Mouse (Mus musculus) midbrain, embryonic 15.5 days (tissue): ENCODE results near the gene Hepacam2. TPM values are rescaled to one million over a fixed set of nuclear protein-coding genes. Genes with fewer than 3 reads are reported as not detected.
"Not testable (repeated sequence)": the region's sequence is repeated elsewhere in the genome, so short reads cannot be mapped to it uniquely, and the experiment has no call there.

Experiments
- ATAC-seq: fragments of 200-750 bp; cut with Nextera tagmentation; replicated peaks from 2 replicates; pipeline ENCODE4 v1.8.0; 2017; ENCODE audit warnings: moderate TSS enrichment
- H3K27ac ChIP-seq: fragments of 300-500 bp; sonication (generic); 2 replicates; pipeline ENCODE4 v1.5.1; 2015; ENCODE audit warnings: mild to moderate bottlenecking, inconsistent platforms
- H3K27me3 ChIP-seq: fragments of 300-500 bp; sonication (generic); replicated peaks from 2 replicates; pipeline ENCODE4 v1.6.1; 2015; ENCODE audit warnings: inconsistent platforms
- H3K36me3 ChIP-seq: fragments of 300-500 bp; sonication (generic); replicated peaks from 2 replicates; pipeline ENCODE4 v1.6.1; 2015; ENCODE audit warnings: inconsistent platforms
- H3K4me1 ChIP-seq: fragments of 300-500 bp; sonication (generic); 2 replicates; pipeline ENCODE4 v1.6.1; 2015; ENCODE audit warnings: inconsistent platforms
- H3K4me2 ChIP-seq: fragments of 300-500 bp; sonication (generic); 2 replicates; pipeline ENCODE4 v1.6.1; 2015; ENCODE audit warnings: inconsistent platforms, mild to moderate bottlenecking, moderate library complexity
- H3K4me3 ChIP-seq: fragments of 300-500 bp; sonication (generic); 2 replicates; pipeline ENCODE4 v1.5.1; 2015; ENCODE audit warnings: mild to moderate bottlenecking, inconsistent platforms
- H3K9ac ChIP-seq: fragments of 300-500 bp; sonication (generic); 2 replicates; pipeline ENCODE4 v1.6.1; 2015; ENCODE audit warnings: mild to moderate bottlenecking, inconsistent platforms
- H3K9me3 ChIP-seq: fragments of 300-500 bp; sonication (generic); 2 replicates; pipeline ENCODE4 v1.6.1; 2016; ENCODE audit warnings: inconsistent platforms
- WGBS: fragments of 180-500 bp; shearing (Covaris S2); methylation state at CpG from one replicate; pipeline ENCODE4 v1.1.7; 2015; ENCODE audit warnings: mixed read lengths; 5-methylcytosine and 5-hydroxymethylcytosine counted together
- polyA plus RNA-seq: library from polyadenylated mRNA; unstranded; fragments of >200 nt; fragmentation: Nextera tagmentation; extraction: Ambion mirVana; gene quantifications from 2 replicates; pipeline ENCODE4 v1.2.1, GENCODE M21; 2015

The Hepacam2 gene
- 2.1 and 2.4 TPM in 2 replicates for polyA plus RNA-seq

- peak within 1 kb of the TSS; percentile 77 for H3K4me2 ChIP-seq
- WGBS = 1% methylated on average over 28 of the region's 28 CpGs
- H3K36me3 ChIP-seq = no peaks in the 10 kb centered on the region
- H3K4me1 ChIP-seq = peaks cover 18% of the 10 kb centered on the region
- no peak within 1 kb of the TSS for H3K27ac ChIP-seq
- no peaks in the 10 kb centered on the region for H3K27me3 ChIP-seq
- H3K9me3 ChIP-seq = no peaks in the 10 kb centered on the region
- ATAC-seq = peak; percentile 99
- peak within 1 kb of the TSS; percentile 59 for H3K9ac ChIP-seq
- H3K4me3 ChIP-seq = peak within 1 kb of the TSS; percentile 87
Observed at GRCm38 (mm10) chr6:3498162-3498848, at the start of gene Hepacam2, which contains the start of gene Vps50. Hepacam2 (minus strand) TSS chr6:3498298. Vps50 (plus strand) TSS chr6:3498382.

GRCm38 (mm10) chr6:3544970-3545369 lies 46.9 kb upstream of the Hepacam2 start:
- no peak for ATAC-seq
- WGBS = 43% methylated on average over 1 of the region's 1 CpGs
- H3K36me3 ChIP-seq = no peaks in the 10 kb centered on the region

GRCm38 (mm10) chr6:3543862-3544261 lies 45.8 kb upstream of the Hepacam2 start:
- Histone ChIP-seq H3K4me2 (no peak overlapping the region), H3K36me3 (no peaks in the 10 kb centered on the region), H3K9me3 (no peaks in the 10 kb centered on the region), H3K4me1 (no peaks in the 10 kb centered on the region), H3K27me3 (no peaks in the 10 kb centered on the region), H3K4me3 (no peak overlapping the region), H3K27ac (no peak overlapping the region), H3K9ac (no peak overlapping the region)
- no peak for ATAC-seq
- 85% methylated on average over 4 of the region's 4 CpGs for WGBS

More at GRCm38 (mm10) chr6:3544970-3545369, 46.9 kb upstream of the Hepacam2 start:
- no peaks in the 10 kb centered on the region for H3K9me3 ChIP-seq
- no peak overlapping the region for H3K4me3 ChIP-seq
- no peak overlapping the region for H3K27ac ChIP-seq
- H3K4me1 ChIP-seq = no peaks in the 10 kb centered on the region
- no peak overlapping the region for H3K9ac ChIP-seq
- no peak overlapping the region for H3K4me2 ChIP-seq
- no peaks in the 10 kb centered on the region for H3K27me3 ChIP-seq

- ATAC-seq = no peak
- no peaks in the 10 kb centered on the region for H3K9me3 ChIP-seq
- H3K4me3 ChIP-seq = no peak overlapping the region
- no peak overlapping the region for H3K4me2 ChIP-seq
- no peak overlapping the region for H3K9ac ChIP-seq
- H3K27me3 ChIP-seq = no peaks in the 10 kb centered on the region
- H3K27ac ChIP-seq = no peak overlapping the region
- no peaks in the 10 kb centered on the region for H3K4me1 ChIP-seq
- H3K36me3 ChIP-seq = no peaks in the 10 kb centered on the region
- 90% methylated on average over 2 of the region's 2 CpGs for WGBS
Observed at GRCm38 (mm10) chr6:3539470-3539869, 41.4 kb upstream of the Hepacam2 start.

- Histone ChIP-seq H3K4me2 (no peak overlapping the region), H3K36me3 (no peaks in the 10 kb centered on the region), H3K27me3 (no peaks in the 10 kb centered on the region), H3K9me3 (no peaks in the 10 kb centered on the region), H3K27ac (no peak overlapping the region), H3K9ac (no peak overlapping the region), H3K4me1 (no peaks in the 10 kb centered on the region), H3K4me3 (no peak overlapping the region)
- ATAC-seq = no peak
- 27% methylated on average over 1 of the region's 1 CpGs for WGBS
Observed at GRCm38 (mm10) chr6:3536048-3536447, 38.0 kb upstream of the Hepacam2 start.

GRCm38 (mm10) chr6:3531445-3531844 lies 33.3 kb upstream of the Hepacam2 start:
- Histone ChIP-seq H3K9ac (no peak overlapping the region), H3K4me1 (no peaks in the 10 kb centered on the region), H3K36me3 (no peaks in the 10 kb centered on the region), H3K4me2 (no peak overlapping the region), H3K27ac (no peak overlapping the region), H3K4me3 (no peak overlapping the region), H3K9me3 (no peaks in the 10 kb centered on the region), H3K27me3 (no peaks in the 10 kb centered on the region)
- WGBS = 10% methylated on average over 5 of the region's 5 CpGs
- no peak for ATAC-seq

- Histone ChIP-seq H3K4me3 (no peak overlapping the region), H3K9ac (no peak overlapping the region), H3K4me1 (no peaks in the 10 kb centered on the region), H3K27me3 (no peaks in the 10 kb centered on the region), H3K27ac (no peak overlapping the region), H3K36me3 (no peaks in the 10 kb centered on the region), H3K4me2 (no peak overlapping the region), H3K9me3 (no peaks in the 10 kb centered on the region)
- ATAC-seq = no peak
- WGBS = 92% methylated on average over 4 of the region's 4 CpGs
Observed at GRCm38 (mm10) chr6:3528198-3528597, 30.1 kb upstream of the Hepacam2 start.

GRCm38 (mm10) chr6:3512611-3513010 lies 14.5 kb upstream of the Hepacam2 start:
- Histone ChIP-seq H3K9me3 (no peaks in the 10 kb centered on the region), H3K27ac (peak overlapping the region; percentile 63), H3K4me2 (peak overlapping the region; percentile 16; the same call in 1 of the 2 replicates), H3K27me3 (no peaks in the 10 kb centered on the region), H3K9ac (no peak overlapping the region), H3K36me3 (no peaks in the 10 kb centered on the region), H3K4me1 (peaks cover 24% of the 10 kb centered on the region), H3K4me3 (no peak overlapping the region)
- 28% methylated on average over 3 of the region's 3 CpGs for WGBS
- peak; percentile 74 for ATAC-seq

- 21% methylated on average over 11 of the region's 11 CpGs for WGBS
- Histone ChIP-seq H3K9ac (peak overlapping the region; percentile 40; the same call in 1 of the 2 replicates), H3K4me2 (peak overlapping the region; percentile 37), H3K27me3 (no peaks in the 10 kb centered on the region), H3K9me3 (no peaks in the 10 kb centered on the region), H3K27ac (peak overlapping the region; percentile 78), H3K4me3 (peak overlapping the region; percentile 16; the same call in 1 of the 2 replicates), H3K4me1 (peaks cover 24% of the 10 kb centered on the region), H3K36me3 (no peaks in the 10 kb centered on the region)
- peak; percentile 66 for ATAC-seq
Observed at GRCm38 (mm10) chr6:3511612-3512011, 13.5 kb upstream of the Hepacam2 start.

- H3K4me2 ChIP-seq = peak overlapping the region; percentile 37
- peak overlapping the region; percentile 29 for H3K9ac ChIP-seq
- no peaks in the 10 kb centered on the region for H3K27me3 ChIP-seq
- peaks cover 24% of the 10 kb centered on the region for H3K4me1 ChIP-seq
- 40% methylated on average over 10 of the region's 10 CpGs for WGBS
- peak overlapping the region; percentile 16; the same call in 1 of the 2 replicates for H3K4me3 ChIP-seq
- H3K36me3 ChIP-seq = no peaks in the 10 kb centered on the region
- peak overlapping the region; percentile 78 for H3K27ac ChIP-seq
- no peaks in the 10 kb centered on the region for H3K9me3 ChIP-seq
- peak; percentile 35; the same call in 1 of the 2 replicates for ATAC-seq
Observed at GRCm38 (mm10) chr6:3511116-3511515, 13.0 kb upstream of the Hepacam2 start.

GRCm38 (mm10) chr6:3509782-3510181 lies 11.7 kb upstream of the Hepacam2 start:
- Histone ChIP-seq H3K4me3 (no peak overlapping the region), H3K27ac (no peak overlapping the region), H3K27me3 (no peaks in the 10 kb centered on the region), H3K36me3 (no peaks in the 10 kb centered on the region), H3K4me2 (no peak overlapping the region), H3K9ac (no peak overlapping the region), H3K9me3 (no peaks in the 10 kb centered on the region), H3K4me1 (peaks cover 24% of the 10 kb centered on the region)
- 7% methylated on average over 2 of the region's 2 CpGs for WGBS
- ATAC-seq = peak; percentile 49

GRCm38 (mm10) chr6:3508151-3508550 lies 10.1 kb upstream of the Hepacam2 start:
- not testable (repeated sequence) for H3K9ac ChIP-seq, H3K9me3 ChIP-seq, ATAC-seq, H3K27me3 ChIP-seq, H3K4me3 ChIP-seq, H3K27ac ChIP-seq, H3K4me2 ChIP-seq, H3K36me3 ChIP-seq
- peaks cover 24% of the 10 kb centered on the region for H3K4me1 ChIP-seq
- WGBS = 89% methylated on average over 2 of the region's 2 CpGs

GRCm38 (mm10) chr6:3507078-3507477 lies 9.0 kb upstream of the Hepacam2 start:
- no peak for ATAC-seq
- Histone ChIP-seq H3K27me3 (no peaks in the 10 kb centered on the region), H3K27ac (no peak overlapping the region), H3K9ac (no peak overlapping the region), H3K36me3 (no peaks in the 10 kb centered on the region), H3K4me3 (no peak overlapping the region), H3K9me3 (no peaks in the 10 kb centered on the region), H3K4me2 (no peak overlapping the region), H3K4me1 (peaks cover 16% of the 10 kb centered on the region)
- 91% methylated on average over 4 of the region's 4 CpGs for WGBS
